Mouse (Mus musculus): ENCODE data around the gene Mertk. TPM values are rescaled to one million over a fixed set of nuclear protein-coding genes. Genes with fewer than 3 reads are reported as not detected.
A peak's percentile ranks its signal among the peaks of the same experiment; 100 is the strongest.

The Mertk gene
- polyA plus RNA-seq, 2 experiments: 3.1 to 3.2 TPM

- H3K4me2 ChIP-seq (ENCODE audit: low read depth): no peak overlapping the region
- no peak overlapping the region for H3K9ac ChIP-seq (replicated peaks)
- H3K9me3 ChIP-seq (ENCODE audit: control insufficient read depth, low read length): no peaks in the 10 kb centered on the region
- ATAC-seq (ENCODE audit: insufficient read depth) (no peak), DNase-seq (ENCODE audit: low read depth in 3 of 3, low spot score in 3 of 3) (no peak)
- no peaks in the 10 kb centered on the region for H3K36me3 ChIP-seq (replicated peaks; ENCODE audit: control insufficient read depth, insufficient read depth, low read depth)
- H3K27me3 ChIP-seq (ENCODE audit: control insufficient read depth, insufficient read depth, low read length): no peaks in the 10 kb centered on the region
- WGBS (ENCODE audit: insufficient replicate concordance): 69% methylated on average over 6 of the region's 6 CpGs
- H3K4me1 ChIP-seq (replicated peaks; ENCODE audit: control insufficient read depth in 2 of 2, insufficient read depth in 2 of 2, low read length in 1 of 2): no peaks in the 10 kb centered on the region
- H3K4me3 ChIP-seq (ENCODE audit: insufficient read depth in 1 of 2, low read depth in 2 of 2, low read length in 2 of 2): no peak overlapping the region
- H3K27ac ChIP-seq: no peak overlapping the region
- TF ChIP-seq EP300 (IDR thresholded peaks at IDR 0.05; ENCODE audit: low read depth) (no peak), CTCF (IDR thresholded peaks at IDR 0.05; ENCODE audit: low read depth) (no peak)
Observed at GRCm38 (mm10) chr2:128793958-128794357, 95.2 kb downstream of the Mertk start.

- Histone ChIP-seq H3K36me3 (replicated peaks; ENCODE audit: control insufficient read depth, insufficient read depth, low read depth) (no peaks in the 10 kb centered on the region), H3K27ac (no peak overlapping the region), H3K4me3 (ENCODE audit: insufficient read depth in 1 of 2, low read depth in 2 of 2, low read length in 2 of 2) (no peak overlapping the region)
Observed at GRCm38 (mm10) chr2:128796463-128796862, 97.7 kb downstream of the Mertk start.

GRCm38 (mm10) chr2:128803441-128803840 lies 104.7 kb downstream of the Mertk start:
- Histone ChIP-seq H3K27me3 (ENCODE audit: control insufficient read depth, insufficient read depth, low read length) (no peaks in the 10 kb centered on the region), H3K9me3 (ENCODE audit: control insufficient read depth, low read length) (no peaks in the 10 kb centered on the region), H3K27ac (no peak overlapping the region), H3K9ac (replicated peaks) (no peak overlapping the region), H3K36me3 (replicated peaks; ENCODE audit: control insufficient read depth, insufficient read depth, low read depth) (no peaks in the 10 kb centered on the region), H3K4me1 (replicated peaks; ENCODE audit: control insufficient read depth in 2 of 2, insufficient read depth in 2 of 2, low read length in 1 of 2) (no peaks in the 10 kb centered on the region; a peak in 1 of 4 replicates), H3K4me3 (ENCODE audit: insufficient read depth in 1 of 2, low read depth in 2 of 2, low read length in 2 of 2) (no peak overlapping the region), H3K4me2 (ENCODE audit: low read depth) (no peak overlapping the region)
- no peak for DNase-seq (ENCODE audit: low read depth in 3 of 3, low spot score in 3 of 3)
- TF ChIP-seq EP300 (IDR thresholded peaks at IDR 0.05; ENCODE audit: low read depth) (no peak), CTCF (IDR thresholded peaks at IDR 0.05; ENCODE audit: low read depth) (no peak)
- no peak for ATAC-seq (ENCODE audit: insufficient read depth)
- 72% methylated on average over 4 of the region's 4 CpGs for WGBS (ENCODE audit: insufficient replicate concordance)

More at GRCm38 (mm10) chr2:128796463-128796862, 97.7 kb downstream of the Mertk start:
- ATAC-seq (ENCODE audit: insufficient read depth) (no peak), DNase-seq (ENCODE audit: low read depth in 3 of 3, low spot score in 3 of 3) (no peak)
- Histone ChIP-seq H3K4me2 (ENCODE audit: low read depth) (no peak overlapping the region), H3K27me3 (ENCODE audit: control insufficient read depth, insufficient read depth, low read length) (no peaks in the 10 kb centered on the region), H3K4me1 (replicated peaks; ENCODE audit: control insufficient read depth in 2 of 2, insufficient read depth in 2 of 2, low read length in 1 of 2) (no peaks in the 10 kb centered on the region), H3K9me3 (ENCODE audit: control insufficient read depth, low read length) (no peaks in the 10 kb centered on the region), H3K9ac (replicated peaks) (no peak overlapping the region)
- no peak for TF ChIP-seq EP300 (IDR thresholded peaks at IDR 0.05; ENCODE audit: low read depth)
- TF ChIP-seq CTCF (IDR thresholded peaks at IDR 0.05; ENCODE audit: low read depth): no peak
- 32% methylated on average over 6 of the region's 6 CpGs for WGBS (ENCODE audit: insufficient replicate concordance)

DNA sequence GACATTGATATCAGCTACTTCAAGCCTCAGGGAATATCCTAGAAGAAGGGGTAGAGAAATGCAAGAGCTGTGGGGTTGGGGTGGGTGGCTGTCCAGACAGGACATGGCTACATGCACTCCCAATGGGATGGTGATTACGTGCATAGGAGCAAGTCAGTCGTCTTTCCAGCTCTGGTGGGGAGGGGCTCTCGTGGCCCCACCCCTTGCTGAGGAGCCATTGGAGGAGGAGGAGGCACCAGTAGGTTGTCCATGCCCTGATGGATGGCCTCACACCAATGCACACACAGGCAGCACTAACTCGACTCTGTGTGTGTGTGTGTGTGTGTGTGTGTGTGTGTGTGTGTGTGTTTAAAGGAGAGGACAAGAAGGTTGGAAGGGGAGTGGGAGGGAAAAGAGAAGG lies 106.6 kb downstream of the Mertk start:
- Histone ChIP-seq H3K4me2 (ENCODE audit: low read depth) (no peak overlapping the region), H3K4me3 (ENCODE audit: insufficient read depth in 1 of 2, low read depth in 2 of 2, low read length in 2 of 2) (no peak overlapping the region), H3K27me3 (ENCODE audit: control insufficient read depth, insufficient read depth, low read length) (no peaks in the 10 kb centered on the region), H3K9ac (replicated peaks) (no peak overlapping the region), H3K36me3 (replicated peaks; ENCODE audit: control insufficient read depth, insufficient read depth, low read depth) (no peaks in the 10 kb centered on the region), H3K9me3 (ENCODE audit: control insufficient read depth, low read length) (no peaks in the 10 kb centered on the region), H3K27ac (no peak overlapping the region), H3K4me1 (replicated peaks; ENCODE audit: control insufficient read depth in 2 of 2, insufficient read depth in 2 of 2, low read length in 1 of 2) (no peaks in the 10 kb centered on the region; a peak in 1 of 4 replicates)
- DNase-seq (ENCODE audit: low read depth in 3 of 3, low spot score in 3 of 3): no peak
- WGBS (ENCODE audit: insufficient replicate concordance): 50% methylated on average over 4 of the region's 4 CpGs
- ATAC-seq (ENCODE audit: insufficient read depth): no peak
- TF ChIP-seq CTCF (IDR thresholded peaks at IDR 0.05; ENCODE audit: low read depth): no peak
- TF ChIP-seq EP300 (IDR thresholded peaks at IDR 0.05; ENCODE audit: low read depth): no peak

DNA sequence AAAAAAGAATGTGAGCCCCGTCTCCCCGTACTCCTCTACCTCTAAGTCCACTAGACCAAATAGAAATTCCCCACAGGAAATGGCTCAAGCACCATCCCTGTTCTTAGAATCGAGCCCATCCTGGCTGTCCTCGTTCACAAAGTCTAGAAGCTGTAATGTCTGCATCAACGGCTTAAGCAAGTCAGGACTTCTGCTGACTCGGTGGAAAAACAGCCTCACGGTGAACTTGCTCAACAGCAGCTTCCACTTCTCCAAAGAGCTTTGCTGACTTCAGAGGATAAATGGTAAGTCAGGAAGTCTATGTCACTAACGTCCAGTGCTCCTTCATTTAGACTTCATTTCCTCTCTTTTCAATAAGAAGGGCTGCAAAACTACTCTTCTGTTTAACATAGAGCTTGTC lies 107.8 kb downstream of the Mertk start:
- TF ChIP-seq EP300 (IDR thresholded peaks at IDR 0.05; ENCODE audit: low read depth): no peak
- no peak for TF ChIP-seq CTCF (IDR thresholded peaks at IDR 0.05; ENCODE audit: low read depth)
- 30% methylated on average over 8 of the region's 8 CpGs for WGBS (ENCODE audit: insufficient replicate concordance)
- Histone ChIP-seq H3K27me3 (ENCODE audit: control insufficient read depth, insufficient read depth, low read length) (no peaks in the 10 kb centered on the region), H3K4me3 (ENCODE audit: insufficient read depth in 1 of 2, low read depth in 2 of 2, low read length in 2 of 2) (no peak overlapping the region), H3K27ac (no peak overlapping the region), H3K9me3 (ENCODE audit: control insufficient read depth, low read length) (no peaks in the 10 kb centered on the region), H3K9ac (replicated peaks) (no peak overlapping the region), H3K36me3 (replicated peaks; ENCODE audit: control insufficient read depth, insufficient read depth, low read depth) (no peaks in the 10 kb centered on the region), H3K4me1 (replicated peaks; ENCODE audit: control insufficient read depth in 2 of 2, insufficient read depth in 2 of 2, low read length in 1 of 2) (no peaks in the 10 kb centered on the region; a peak in 1 of 4 replicates), H3K4me2 (ENCODE audit: low read depth) (no peak overlapping the region)
- no peak for ATAC-seq (ENCODE audit: insufficient read depth)
- DNase-seq (ENCODE audit: low read depth in 3 of 3, low spot score in 3 of 3): peak in 1 of 3 experiments; percentile 11

Data from liver, embryonic 14.5 days (tissue).